Mouse (Mus musculus): ENCODE data around the gene Bend7. TPM values are rescaled to one million over a fixed set of nuclear protein-coding genes. Genes with fewer than 3 reads are reported as not detected.

The Bend7 gene
- polyA plus RNA-seq, 1 experiment from 2014 or later, result 1.8 TPM

DNA sequence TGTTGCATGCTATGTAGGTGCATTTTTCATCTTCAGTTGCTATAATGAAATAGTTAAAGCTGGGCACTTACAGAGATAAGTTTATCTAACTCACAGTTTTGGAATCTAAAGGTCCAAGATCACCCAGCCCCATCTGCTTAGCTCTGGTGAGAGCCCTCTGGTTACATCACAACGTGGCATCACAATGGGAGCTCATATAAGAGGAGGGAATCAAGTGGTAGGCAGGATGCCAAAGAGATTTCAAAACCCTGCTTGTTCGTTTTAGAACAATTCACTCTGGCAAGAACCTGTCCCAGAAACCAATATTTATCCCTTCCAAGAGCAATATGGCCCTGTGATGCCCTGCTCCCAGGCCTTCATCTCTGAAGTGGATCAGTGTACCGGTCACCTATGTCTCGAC, 114.5 kb downstream of the Bend7 start:
- Histone ChIP-seq H3K9me3 (no peaks in the 10 kb centered on the region), H3K4me1 (peaks cover 3% of the 10 kb centered on the region; the same call in 1 of the 2 replicates), H3K36me3 (no peaks in the 10 kb centered on the region), H3K27ac (no peak overlapping the region), H3K27me3 (ENCODE audit: insufficient read depth, poor library complexity, severe bottlenecking) (no peaks in the 10 kb centered on the region), H3K4me3 (no peak overlapping the region)
- 75% methylated on average over 4 of the region's 4 CpGs for WGBS
- DNase-seq (ENCODE audit: low spot score), result no peak

DNA sequence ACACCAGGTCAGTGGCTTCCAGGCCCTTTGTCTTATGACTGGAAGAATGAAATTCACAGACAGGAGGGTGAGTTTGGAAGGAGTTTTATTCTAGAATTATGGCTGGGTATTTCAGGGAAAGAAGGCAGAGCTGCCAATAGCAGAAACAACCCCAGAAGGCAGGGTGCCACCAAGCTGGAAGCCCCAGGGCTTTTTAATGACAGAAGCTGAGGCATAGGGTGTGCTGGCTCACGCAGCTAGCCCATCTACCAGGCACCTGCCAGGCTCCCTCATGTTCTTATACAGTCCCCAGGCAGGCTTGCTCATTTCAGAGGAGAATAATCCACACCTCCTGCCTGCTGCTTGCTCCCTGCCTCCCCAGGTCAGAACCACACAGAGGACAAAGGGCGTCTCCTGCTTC, 131.8 kb downstream of the Bend7 start:
- no peak overlapping the region for H3K27ac ChIP-seq
- H3K9me3 ChIP-seq, result no peaks in the 10 kb centered on the region
- DNase-seq (ENCODE audit: low spot score), result no peak
- H3K27me3 ChIP-seq (ENCODE audit: insufficient read depth, poor library complexity, severe bottlenecking), result 0 out of 2 replicates have a peak, but pooled peaks cover 2% of the 10 kb centered on the region
- WGBS, result 85% methylated on average over 2 of the region's 2 CpGs
- H3K4me1 ChIP-seq, result no peaks in the 10 kb centered on the region
- no peaks in the 10 kb centered on the region for H3K36me3 ChIP-seq
- no peak overlapping the region for H3K4me3 ChIP-seq

Other genes starting within 250 kb of the Bend7 start
- gene Prpf18, start 65.7 kb upstream of the Bend7 start, polyA plus RNA-seq (2016; fragmentation: Nextera tagmentation; extraction: Ambion mirVana), result 31.1 and 33.3 TPM in 2 replicates
- 60.2 and 71.3 TPM in 2 replicates for gene Sephs1, start 163.7 kb downstream of the Bend7 start, polyA plus RNA-seq (2016; fragmentation: Nextera tagmentation; extraction: Ambion mirVana)
- 59.7 and 84.7 TPM in 2 replicates for gene Phyh, start 201.2 kb downstream of the Bend7 start, polyA plus RNA-seq (2016; fragmentation: Nextera tagmentation; extraction: Ambion mirVana)

All from heart, embryonic 10.5 days (tissue).